Comparison of ENCODE assay signal across 10 mouse cellular contexts in the genomic region with DNA sequence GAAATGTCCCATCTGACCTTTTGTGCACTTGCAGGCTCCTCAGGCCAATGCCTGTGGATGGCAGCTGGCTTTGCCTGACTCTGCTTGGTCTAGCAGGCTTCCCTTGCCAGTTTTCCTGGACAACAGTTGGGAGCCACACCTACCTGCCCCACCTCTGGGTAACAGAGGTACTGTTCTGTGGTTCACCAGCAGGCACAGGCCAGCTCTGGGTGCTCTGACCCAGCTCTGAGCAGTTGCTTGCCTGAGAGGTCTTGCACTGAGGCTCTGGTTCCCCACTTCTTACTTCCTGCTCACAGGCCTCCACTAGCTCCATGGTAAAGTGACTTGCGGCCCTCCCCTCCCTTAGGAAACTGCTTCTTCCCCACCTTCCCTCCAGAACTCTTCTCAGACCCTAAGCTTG. TPM values are rescaled to one million over a fixed set of nuclear protein-coding genes. Genes with fewer than 3 reads are reported as not detected.
A peak's percentile ranks its signal among the peaks of the same experiment; 100 is the strongest.
DNase-seq lines count a peak whose midpoint lies in the region; TF ChIP-seq lines count a peak whose summit lies in the region.
"Had no signal": no experiment of that assay in that cellular context is flagged by ENCODE, and none has a peak within 500 bp of the region (broad histone marks: within the 10 kb centered on the region; RNA-seq: fewer than 3 reads in every experiment).

No protein-coding gene starts in this region.

- no peaks in the 10 kb centered on the region for H3K27me3 ChIP-seq in myocyte (ENCODE audit: control insufficient read depth, insufficient read depth, insufficient read length)
- H3K27me3 ChIP-seq: midbrain, embryonic 12.5 days had no signal

- peaks cover 19% of the 10 kb centered on the region for H3K79me2 ChIP-seq in myocyte (ENCODE audit: control insufficient read depth, insufficient read depth)

- no peak overlapping the region for H3K4me3 ChIP-seq in myocyte
- H3K4me3 ChIP-seq: midbrain, embryonic 12.5 days had no signal

- H3K4me2 ChIP-seq in myocyte (ENCODE audit: low read depth) = no peak overlapping the region
- H3K4me2 ChIP-seq: midbrain, embryonic 12.5 days had no signal

- H3ac ChIP-seq in myocyte (ENCODE audit: control insufficient read depth, insufficient read length) = no peak overlapping the region

- no peak for TF ChIP-seq POLR2A in myocyte (IDR thresholded peaks at IDR 0.05; ENCODE audit: insufficient read length, low read depth)

- DNase-seq in lung, postnatal 36 days = peak; percentile 22
- DNase-seq in lung, postnatal 14 days = no peak
- peak; percentile 15 for DNase-seq in induced T-regulatory cell, adult 2 months (ENCODE audit: low read depth)
- DNase-seq in kidney, postnatal 25 days = peak; percentile 43 to 81
- no peak for DNase-seq in frontal cortex, postnatal 10 days (ENCODE audit: low spot score in 2 of 2)
- no peak for DNase-seq in adrenal gland, postnatal 36 days
- no peak for DNase-seq in layer of hippocampus, postnatal 10 days (ENCODE audit: low spot score in 2 of 2)
- DNase-seq: right cerebral cortex, postnatal 25 days had no signal

- H3K36me3 ChIP-seq in myocyte (ENCODE audit: control insufficient read depth, insufficient read depth) = peaks cover 3% of the 10 kb centered on the region
- H3K36me3 ChIP-seq: midbrain, embryonic 12.5 days had no signal

TF ChIP-seq in myocyte, 11 proteins besides CTCF, POLR2A, EP300 and RAD21:
- TF ChIP-seq CEBPB (IDR thresholded peaks at IDR 0.05; ENCODE audit: insufficient read depth, poor library complexity, severe bottlenecking) = no peak
- TF ChIP-seq MYOG (IDR thresholded peaks at IDR 0.05; ENCODE audit: control insufficient read depth in 1 of 3, insufficient read depth in 1 of 3, insufficient read length in 2 of 3, low read depth in 2 of 3) = peak in 1 of 3 experiments; percentile 36
- peak; percentile 64 for TF ChIP-seq POLR2AphosphoS2 (IDR thresholded peaks at IDR 0.05; ENCODE audit: insufficient read length, low read depth)

RNA-seq across cellular contexts. Expression of a gene that starts 6.9 kb away (rescaled TPM):
- 59.9 TPM for polyA plus RNA-seq in myocyte (2012; fragmentation: generic; extraction: Trizol)
- 10 to 100 TPM; 29.1 to 36.9 TPM for total RNA-seq in adrenal gland, postnatal 36 days (2021)
- total RNA-seq in layer of hippocampus, postnatal 10 days (2021) = 10 to 100 TPM; 30.9 to 33.7 TPM

RNA-seq across cellular contexts. Expression of a gene that starts 23.4 kb away (rescaled TPM):
- polyA plus RNA-seq in myocyte (2012; fragmentation: generic; extraction: Trizol) = 31.8 TPM
- total RNA-seq in adrenal gland, postnatal 36 days (2021) = 10 to 100 TPM; 79.5 to 79.9 TPM
- total RNA-seq in layer of hippocampus, postnatal 10 days (2021) = 10 to 100 TPM; 37.7 to 42.8 TPM

RNA-seq across cellular contexts. Expression of a gene that starts 23.5 kb away (rescaled TPM):
- 111 TPM for polyA plus RNA-seq in myocyte (2012; fragmentation: generic; extraction: Trizol)
- total RNA-seq in adrenal gland, postnatal 36 days (2021) = 100 to 1,000 TPM; 133 to 155 TPM
- 100 to 1,000 TPM; 135 to 165 TPM for total RNA-seq in layer of hippocampus, postnatal 10 days (2021)

RNA-seq across cellular contexts. Expression of a gene that starts 27.2 kb away (rescaled TPM):
- 116 TPM for polyA plus RNA-seq in myocyte (2012; fragmentation: generic; extraction: Trizol)
- total RNA-seq in adrenal gland, postnatal 36 days (2021) = 100 to 1,000 TPM; 162 to 182 TPM
- 100 to 1,000 TPM; 102 to 114 TPM for total RNA-seq in layer of hippocampus, postnatal 10 days (2021)

RNA-seq across cellular contexts. Expression of a gene that starts 34.2 kb away (rescaled TPM):
- polyA plus RNA-seq in myocyte (2012; fragmentation: generic; extraction: Trizol) = 21.0 TPM
- 10 to 100 TPM; 37.1 to 44.3 TPM for total RNA-seq in adrenal gland, postnatal 36 days (2021)
- total RNA-seq in layer of hippocampus, postnatal 10 days (2021) = 10 to 100 TPM; 49.0 to 57.3 TPM

Comparison
In these comparisons a context has a peak if more than half of its experiments do, and no peak if none do; other contexts are left out.
1. DNase-seq: peak in lung, postnatal 36 days (single experiment), induced T-regulatory cell, adult 2 months (single experiment) and kidney, postnatal 25 days (2 of 2); none in lung, postnatal 14 days (single experiment), frontal cortex, postnatal 10 days (0 of 2), adrenal gland, postnatal 36 days (0 of 2) and layer of hippocampus, postnatal 10 days (0 of 2).